Mouse (Mus musculus) stomach, embryonic 15.5 days (tissue): ENCODE measurements around the gene Smarce1. TPM values are rescaled to one million over a fixed set of nuclear protein-coding genes. Genes with fewer than 3 reads are reported as not detected.

Experiments
- ATAC-seq: fragments of 200-750 bp; cut with Nextera tagmentation; 2 replicates; pipeline ENCODE4 v1.8.0; 2017; ENCODE audit warnings: low read depth, moderate number of reproducible peaks, moderate TSS enrichment; ENCODE audit not compliant: insufficient read depth, low FRiP score
- H3K27ac ChIP-seq: fragments of 300-500 bp; sonication (generic); 2 replicates; pipeline ENCODE4 v1.5.1; 2015; ENCODE audit warnings: mild to moderate bottlenecking, inconsistent platforms
- H3K27me3 ChIP-seq: fragments of 300-500 bp; sonication (generic); replicated peaks from 2 replicates; pipeline ENCODE4 v1.6.1; 2015; ENCODE audit warnings: inconsistent platforms
- H3K36me3 ChIP-seq: fragments of 300-500 bp; sonication (generic); 2 replicates; pipeline ENCODE4 v1.6.1; 2015; ENCODE audit warnings: inconsistent platforms
- H3K4me1 ChIP-seq: fragments of 300-500 bp; sonication (generic); 2 replicates; pipeline ENCODE4 v1.6.1; 2015; ENCODE audit warnings: inconsistent platforms
- H3K4me2 ChIP-seq: fragments of 300-500 bp; sonication (generic); 2 replicates; pipeline ENCODE4 v1.6.1; 2015; ENCODE audit warnings: mild to moderate bottlenecking, inconsistent platforms
- H3K4me3 ChIP-seq: fragments of 300-500 bp; sonication (generic); replicated peaks from 2 replicates; pipeline ENCODE4 v1.5.1; 2015; ENCODE audit warnings: inconsistent platforms
- H3K9ac ChIP-seq: fragments of 300-500 bp; sonication (generic); 2 replicates; pipeline ENCODE4 v1.6.1; 2015; ENCODE audit warnings: inconsistent platforms
- H3K9me3 ChIP-seq: fragments of 300-500 bp; sonication (generic); 2 replicates; pipeline ENCODE4 v1.6.1; 2016; ENCODE audit warnings: inconsistent platforms
- WGBS: fragments of 180-500 bp; shearing (Covaris S2); methylation state at CpG from one replicate; pipeline ENCODE4 v1.1.7; 2015; 5-methylcytosine and 5-hydroxymethylcytosine counted together
- polyA plus RNA-seq: library from polyadenylated mRNA; unstranded; fragments of >200 nt; fragmentation: Nextera tagmentation; extraction: Ambion mirVana; gene quantifications from 2 replicates; pipeline ENCODE4 v1.2.1, GENCODE M21; 2015

Gene Smarce1
- polyA plus RNA-seq, 1 experiment from 2014 or later, result 210 TPM

GRCm38 (mm10) chr11:99166241-99166640 lies 64.6 kb downstream of the Smarce1 start:
- no peak overlapping the region for H3K4me2 ChIP-seq
- H3K27ac ChIP-seq, result no peak overlapping the region
- no peaks in the 10 kb centered on the region for H3K36me3 ChIP-seq
- no peaks in the 10 kb centered on the region for H3K4me1 ChIP-seq
- H3K9ac ChIP-seq, result no peak overlapping the region
- WGBS, result 85% methylated on average over 7 of the region's 7 CpGs
- no peaks in the 10 kb centered on the region for H3K27me3 ChIP-seq
- no peaks in the 10 kb centered on the region for H3K9me3 ChIP-seq
- H3K4me3 ChIP-seq, result no peak overlapping the region
- no peak for ATAC-seq

GRCm38 (mm10) chr11:99165031-99165752 lies 65.6 kb downstream of the Smarce1 start:
- Histone ChIP-seq H3K27ac (no peak overlapping the region), H3K4me1 (no peaks in the 10 kb centered on the region), H3K4me3 (no peak overlapping the region), H3K36me3 (no peaks in the 10 kb centered on the region), H3K9ac (no peak overlapping the region), H3K9me3 (no peaks in the 10 kb centered on the region), H3K27me3 (no peaks in the 10 kb centered on the region), H3K4me2 (no peak overlapping the region)
- 59% methylated on average over 11 of the region's 11 CpGs for WGBS
- ATAC-seq, result no peak

- no peaks in the 10 kb centered on the region for H3K9me3 ChIP-seq
- H3K27ac ChIP-seq, result no peak overlapping the region
- 73% methylated on average over 10 of the region's 10 CpGs for WGBS
- H3K4me3 ChIP-seq, result no peak overlapping the region
- ATAC-seq, result 0 out of 2 replicates have a peak, but pooled peaks have one; percentile 2
- no peaks in the 10 kb centered on the region for H3K4me1 ChIP-seq
- no peak overlapping the region for H3K9ac ChIP-seq
- no peaks in the 10 kb centered on the region for H3K36me3 ChIP-seq
- no peak overlapping the region for H3K4me2 ChIP-seq
- no peaks in the 10 kb centered on the region for H3K27me3 ChIP-seq
Observed at GRCm38 (mm10) chr11:99162972-99163686, 67.7 kb downstream of the Smarce1 start.

- ATAC-seq, result no peak
- no peak overlapping the region for H3K4me2 ChIP-seq
- WGBS, result 35% methylated on average over 5 of the region's 5 CpGs
- no peaks in the 10 kb centered on the region for H3K4me1 ChIP-seq
- H3K27me3 ChIP-seq, result no peaks in the 10 kb centered on the region
- no peaks in the 10 kb centered on the region for H3K9me3 ChIP-seq
- H3K27ac ChIP-seq, result no peak overlapping the region
- no peak overlapping the region for H3K4me3 ChIP-seq
- H3K9ac ChIP-seq, result no peak overlapping the region
- H3K36me3 ChIP-seq, result no peaks in the 10 kb centered on the region
Observed at GRCm38 (mm10) chr11:99161648-99162047, 69.2 kb downstream of the Smarce1 start.

GRCm38 (mm10) chr11:99160228-99160627 lies 70.6 kb downstream of the Smarce1 start:
- Histone ChIP-seq H3K9me3 (no peaks in the 10 kb centered on the region), H3K4me1 (no peaks in the 10 kb centered on the region), H3K4me2 (no peak overlapping the region), H3K4me3 (no peak overlapping the region), H3K27me3 (no peaks in the 10 kb centered on the region), H3K36me3 (no peaks in the 10 kb centered on the region), H3K27ac (no peak overlapping the region), H3K9ac (no peak overlapping the region)
- 87% methylated on average over 6 of the region's 6 CpGs for WGBS
- ATAC-seq, result no peak

Other genes with a start within 250 kb of the Smarce1 start
- gene Gjd3, start 248.0 kb downstream of the Smarce1 start, polyA plus RNA-seq, result 0.42 and 0.43 TPM in 2 replicates
- gene Top2a, start 206.8 kb downstream of the Smarce1 start, polyA plus RNA-seq, result 211 and 217 TPM in 2 replicates
- 513 and 558 TPM in 2 replicates for gene Igfbp4, start 189.8 kb downstream of the Smarce1 start, polyA plus RNA-seq
- gene Tns4, start 141.7 kb downstream of the Smarce1 start, polyA plus RNA-seq, result 1.4 and 1.5 TPM in 2 replicates
- gene Ccr7, start 75.9 kb downstream of the Smarce1 start, polyA plus RNA-seq, result 0.21 and 0.27 TPM in 2 replicates
- gene Krt222, start 13.1 kb upstream of the Smarce1 start, polyA plus RNA-seq, result 0.17 and 0.31 TPM in 2 replicates
- gene Krt24, start 54.2 kb upstream of the Smarce1 start, polyA plus RNA-seq, result not detected in 2 replicates
- 0.06 TPM in 1 of 2 replicates, not detected in the other for gene Krt25, start 91.9 kb upstream of the Smarce1 start, polyA plus RNA-seq
- gene Krt26, start 106.9 kb upstream of the Smarce1 start, polyA plus RNA-seq, result 0.06 TPM in 1 of 2 replicates, not detected in the other
- gene Krt27, start 120.1 kb upstream of the Smarce1 start, polyA plus RNA-seq, result not detected in 2 replicates
- gene Krt28, start 143.9 kb upstream of the Smarce1 start, polyA plus RNA-seq, result 0.08 TPM in 2 replicates
- gene Krt10, start 158.3 kb upstream of the Smarce1 start, polyA plus RNA-seq, result 22.2 and 24.5 TPM in 2 replicates
- 0.09 TPM in 1 of 2 replicates, not detected in the other for gene Krt12, start 191.2 kb upstream of the Smarce1 start, polyA plus RNA-seq
- 17.1 and 19.7 TPM in 2 replicates for gene Krt20, start 207.1 kb upstream of the Smarce1 start, polyA plus RNA-seq